Mouse (Mus musculus) lung, postnatal 14 days (tissue): ENCODE results near the gene Galnt7.

Experiments used
- DNase-seq: peaks from one replicate; pipeline ENCODE4 v3.0.0; 2021

Galnt7 gene

DNA sequence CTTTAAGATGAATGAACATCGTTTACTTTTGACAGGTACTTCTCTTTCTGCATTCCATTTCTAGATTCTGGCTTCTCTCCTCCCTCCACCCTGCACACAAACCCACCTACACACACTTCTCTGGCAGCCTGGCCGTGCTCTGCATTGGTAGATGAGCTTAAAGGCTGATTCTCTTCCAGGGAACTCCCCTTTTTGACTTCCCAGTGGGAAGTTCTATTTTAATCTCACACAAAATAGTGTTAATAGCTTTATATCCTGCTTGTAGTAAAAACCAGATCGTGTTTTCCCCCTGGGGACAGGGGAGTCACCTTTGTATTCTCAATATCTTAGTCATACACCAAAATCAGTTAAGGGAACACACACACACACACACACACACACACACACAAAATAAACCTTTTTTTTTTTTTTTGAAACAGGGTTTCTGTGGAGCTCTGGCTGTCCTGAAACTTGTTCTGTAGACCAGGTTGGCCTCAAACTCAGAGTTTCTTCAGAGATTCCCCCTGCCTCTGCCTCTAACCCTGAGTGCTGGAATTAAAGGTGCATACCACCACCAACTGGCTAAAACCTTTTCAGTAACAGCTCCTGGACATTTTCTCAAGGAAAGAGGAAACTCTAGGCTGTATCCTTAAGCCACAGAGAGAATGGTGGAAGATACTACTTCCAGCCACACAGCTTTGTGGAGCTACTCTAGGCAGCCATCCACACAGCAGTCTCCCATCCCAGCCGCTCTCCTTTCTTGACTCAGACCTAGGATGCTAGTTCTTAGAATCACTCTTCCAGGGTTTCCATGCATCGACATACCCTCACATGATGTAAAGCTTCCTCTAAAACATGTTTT lies 24.7 kb downstream of the Galnt7 start:
- DNase-seq, result no peak

DNA sequence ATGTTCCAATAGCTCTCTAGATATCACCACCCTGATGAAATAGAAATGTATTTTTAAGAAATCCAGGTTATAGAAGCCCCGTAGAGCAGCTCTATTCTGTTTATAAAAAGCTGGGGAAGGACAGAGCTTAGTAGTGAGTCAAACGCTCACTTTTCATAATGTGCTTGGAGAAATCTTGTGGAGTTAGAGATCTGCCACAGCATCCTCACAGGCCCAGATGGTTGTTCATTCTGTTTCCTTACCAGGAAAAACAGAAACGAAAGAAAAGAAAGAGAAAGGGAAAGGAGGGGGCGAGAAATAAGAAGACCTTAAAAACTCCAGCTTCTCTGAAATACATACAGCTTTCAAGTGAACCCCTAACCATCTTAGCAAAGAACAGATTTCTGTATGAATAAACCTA lies 28.9 kb downstream of the Galnt7 start:
- no peak for DNase-seq

- no peak for DNase-seq
These were observed 29.8 kb downstream of the Galnt7 start for GRCm38 (mm10) chr8:57623051-57623450.

DNA sequence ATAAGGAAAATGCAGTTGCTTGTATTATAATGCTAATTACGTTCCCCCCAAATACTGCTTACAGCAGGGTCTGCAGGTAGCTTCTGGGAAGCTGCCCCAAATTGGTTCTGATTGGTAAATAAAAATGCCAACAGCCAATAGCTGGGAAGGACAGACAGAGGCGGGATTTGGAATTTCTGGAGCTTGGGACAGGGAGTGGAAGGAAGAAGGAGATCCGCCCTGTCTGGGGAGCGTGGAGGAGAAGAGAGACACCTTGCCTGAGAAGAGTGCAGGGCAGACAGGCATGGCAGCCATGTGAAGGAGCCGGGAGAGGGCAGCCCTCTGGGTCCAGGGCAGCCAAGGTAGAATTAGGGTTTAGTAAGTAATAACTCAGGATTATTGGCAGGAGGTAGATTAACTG lies 35.9 kb downstream of the Galnt7 start:
- no peak for DNase-seq

DNA sequence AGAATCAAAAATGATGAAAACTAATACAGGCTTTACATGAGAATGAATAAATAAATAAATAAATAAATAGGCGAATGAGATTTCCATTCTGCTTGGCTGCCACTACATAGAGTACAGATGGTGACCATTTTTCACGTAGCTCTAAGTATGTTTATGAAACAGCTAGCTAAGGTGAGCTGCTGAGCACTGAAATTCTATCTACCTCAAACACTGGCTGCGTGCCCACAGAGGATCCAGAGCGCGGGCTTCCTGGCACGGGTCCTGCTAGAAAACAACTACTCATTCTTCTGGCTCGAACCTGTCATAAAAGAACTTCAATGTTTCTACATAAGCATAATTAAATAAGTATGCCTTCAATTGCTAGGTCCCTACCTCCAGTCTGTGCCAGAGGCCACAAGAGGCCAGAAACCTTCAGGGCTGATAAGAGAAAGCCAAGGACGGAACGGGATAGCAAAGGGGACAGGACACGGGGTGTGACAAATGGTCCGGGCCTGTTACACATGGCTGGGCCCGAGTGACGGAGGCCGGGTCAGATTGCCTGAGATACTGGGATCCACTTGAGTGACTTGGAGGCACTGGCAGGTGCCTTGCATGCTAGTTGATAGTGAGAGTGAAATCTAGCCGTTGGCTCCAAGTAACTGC lies 37.7 kb downstream of the Galnt7 start:
- DNase-seq, result peak; percentile 19

DNA sequence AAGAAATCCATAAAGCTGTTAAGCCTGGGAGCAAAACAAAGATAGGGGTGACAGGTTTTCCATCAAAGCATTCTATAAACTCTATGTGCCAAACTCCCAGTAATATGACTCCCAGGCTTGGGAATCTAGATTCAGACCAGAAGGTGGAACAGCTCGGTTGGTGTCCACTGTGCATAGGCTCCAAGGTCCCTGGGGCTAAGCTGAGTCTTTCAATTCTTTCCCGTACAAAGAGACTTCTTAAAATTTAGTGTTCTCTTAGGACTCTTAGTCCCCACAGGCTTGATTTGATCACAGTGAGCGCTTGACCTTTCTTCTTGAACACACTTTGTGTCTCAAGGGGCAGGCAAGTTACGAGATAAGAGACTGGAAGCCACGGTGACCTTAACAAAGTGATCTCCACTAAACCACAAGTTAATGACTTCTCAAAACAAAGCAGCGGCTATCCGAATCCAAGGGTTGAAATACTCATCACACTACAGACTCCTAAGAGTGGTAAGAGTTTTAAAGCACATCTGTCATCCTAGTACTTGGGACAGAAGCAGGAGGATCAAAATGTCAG lies 41.3 kb downstream of the Galnt7 start:
- no peak for DNase-seq

GRCm38 (mm10) chr8:57610706-57611418 lies 42.0 kb downstream of the Galnt7 start:
- peak; percentile 22 for DNase-seq

DNA sequence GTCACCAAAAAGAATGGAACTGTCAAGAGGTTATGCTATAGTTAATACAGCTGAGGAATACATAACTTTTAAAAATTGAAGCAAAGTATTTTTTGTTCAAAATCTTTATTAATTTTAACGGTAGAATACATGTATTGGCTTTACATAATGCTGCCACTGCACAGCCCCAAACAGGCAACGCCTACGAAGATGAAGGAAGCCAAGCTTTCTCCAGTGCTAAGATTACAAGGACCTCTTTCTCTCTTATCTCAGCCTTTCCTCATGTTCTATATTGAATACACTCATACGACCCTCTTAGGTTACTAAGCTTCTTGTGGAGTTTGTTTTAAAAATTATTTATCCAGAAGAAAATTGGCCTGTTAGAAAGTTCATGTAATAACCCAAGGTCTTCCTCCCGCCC lies 50.3 kb downstream of the Galnt7 start:
- DNase-seq, result no peak

DNA sequence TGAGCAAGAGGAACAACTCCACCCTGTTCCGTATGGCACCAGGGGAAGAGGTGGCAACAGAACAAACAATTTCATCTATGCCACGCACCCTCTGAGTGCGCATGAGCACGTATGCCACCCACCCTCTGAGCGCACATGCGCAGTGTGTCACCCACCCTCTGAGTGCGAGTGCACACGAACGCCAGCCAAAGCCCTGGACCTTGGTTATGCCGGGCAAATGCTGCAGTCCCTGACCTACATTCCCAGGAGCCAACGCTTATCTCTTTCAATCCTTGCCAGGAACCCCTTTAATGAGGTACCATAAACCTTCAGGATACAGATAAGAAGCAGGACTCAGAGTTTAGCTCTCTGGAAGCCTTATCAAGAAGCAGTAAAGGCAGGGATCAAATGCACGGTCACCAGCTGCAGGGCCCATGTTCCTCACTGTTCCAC lies 50.8 kb downstream of the Galnt7 start:
- peak; percentile 39 for DNase-seq

- DNase-seq, result no peak
These were observed 52.8 kb downstream of the Galnt7 start for GRCm38 (mm10) chr8:57599813-57600555.

DNA sequence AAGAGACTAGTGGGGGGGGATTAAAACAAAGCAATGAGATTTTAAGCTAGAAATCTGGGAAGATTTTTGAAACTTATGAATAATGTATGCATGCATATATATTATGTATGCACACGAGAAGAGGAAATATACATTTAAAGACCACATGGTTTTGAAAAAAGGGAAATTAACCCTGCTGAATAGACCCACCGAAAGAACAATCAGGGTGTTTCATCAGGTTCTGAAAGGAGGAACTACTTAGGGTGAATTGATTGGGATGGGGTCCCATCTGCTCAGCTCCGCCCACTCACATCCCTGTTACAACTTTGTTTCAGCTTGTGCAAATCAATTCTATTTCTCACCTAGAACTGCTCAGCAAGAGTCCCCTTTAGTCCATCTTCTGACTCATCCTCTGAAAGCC lies 57.0 kb downstream of the Galnt7 start:
- DNase-seq, result no peak

DNA sequence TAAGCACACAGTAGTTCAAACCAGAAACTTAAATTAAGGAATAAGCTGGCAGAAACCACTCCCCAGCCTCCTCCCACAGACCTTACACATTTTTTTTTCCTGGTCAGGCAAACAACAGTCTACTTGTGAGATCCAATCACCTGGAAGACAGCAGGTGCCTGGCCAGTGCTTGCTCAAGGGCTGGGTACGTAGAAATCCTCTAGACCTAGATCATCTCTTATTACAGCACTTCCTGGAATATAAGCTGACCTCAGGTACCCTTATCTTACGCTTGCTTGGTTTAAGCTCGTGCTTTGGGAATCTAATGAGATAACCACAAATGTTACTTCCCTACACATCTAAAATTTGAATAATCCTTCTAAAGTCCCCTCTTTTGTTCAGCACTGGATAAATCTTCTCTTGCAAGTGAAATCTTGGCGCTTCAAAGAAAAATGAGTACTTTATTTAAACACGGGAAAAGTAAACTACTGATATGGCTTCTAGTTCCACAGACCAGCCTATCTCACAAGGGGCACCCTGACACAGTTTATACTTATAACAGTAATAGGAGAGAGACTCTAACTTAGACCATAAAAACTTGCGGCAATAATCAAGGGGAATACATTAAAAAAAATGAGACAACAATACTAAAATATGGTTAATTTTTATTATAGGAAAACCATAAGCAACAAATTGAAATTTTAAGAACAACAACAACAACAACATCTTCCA lies 58.5 kb downstream of the Galnt7 start:
- no peak for DNase-seq

- DNase-seq, result no peak
These were observed 60.2 kb downstream of the Galnt7 start for GRCm38 (mm10) chr8:57592604-57593003.

- DNase-seq, result no peak
These were observed 61.2 kb downstream of the Galnt7 start for GRCm38 (mm10) chr8:57591681-57592080.

- no peak for DNase-seq
These were observed 62.8 kb downstream of the Galnt7 start for GRCm38 (mm10) chr8:57590015-57590414.

GRCm38 (mm10) chr8:57589176-57589575 lies 63.7 kb downstream of the Galnt7 start:
- no peak for DNase-seq

- DNase-seq, result no peak
These were observed 64.2 kb downstream of the Galnt7 start for GRCm38 (mm10) chr8:57588604-57589003.

DNA sequence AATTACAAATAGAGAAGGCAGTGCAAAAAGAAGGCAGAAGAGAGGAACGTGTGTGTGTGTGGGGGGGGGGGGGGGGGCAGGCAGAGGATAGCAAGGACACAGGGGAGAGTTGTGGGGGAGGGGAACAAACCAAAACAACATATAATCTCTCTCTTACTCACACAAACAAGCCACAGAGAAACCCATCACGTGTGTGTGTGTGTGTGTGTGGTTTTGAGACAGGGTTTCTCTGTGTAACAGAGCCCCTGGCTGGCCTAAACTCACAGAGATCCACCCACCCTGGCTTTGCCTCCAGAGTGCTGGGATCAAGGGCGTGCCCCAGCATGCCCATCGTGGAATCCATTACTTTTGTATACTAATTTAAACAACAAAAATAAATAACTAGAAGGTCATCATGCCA lies 66.2 kb downstream of the Galnt7 start:
- no peak for DNase-seq

- DNase-seq, result no peak
These were observed 67.0 kb downstream of the Galnt7 start for GRCm38 (mm10) chr8:57585831-57586230.

DNA sequence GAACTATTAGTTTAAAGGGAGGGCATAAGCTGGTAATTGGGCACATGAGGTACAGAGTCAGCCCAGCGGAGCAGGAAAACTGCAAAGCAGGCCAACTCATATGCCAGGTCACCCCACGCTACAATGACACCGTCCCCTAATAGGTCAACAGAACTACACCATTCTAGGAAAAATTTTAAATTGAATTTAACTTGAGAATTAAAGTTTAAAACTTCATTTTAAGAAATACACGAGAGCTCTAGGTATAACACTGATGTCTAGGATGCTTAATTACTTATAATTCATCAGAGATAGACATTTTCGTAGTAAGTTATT lies 67.7 kb downstream of the Galnt7 start:
- no peak for DNase-seq

DNA sequence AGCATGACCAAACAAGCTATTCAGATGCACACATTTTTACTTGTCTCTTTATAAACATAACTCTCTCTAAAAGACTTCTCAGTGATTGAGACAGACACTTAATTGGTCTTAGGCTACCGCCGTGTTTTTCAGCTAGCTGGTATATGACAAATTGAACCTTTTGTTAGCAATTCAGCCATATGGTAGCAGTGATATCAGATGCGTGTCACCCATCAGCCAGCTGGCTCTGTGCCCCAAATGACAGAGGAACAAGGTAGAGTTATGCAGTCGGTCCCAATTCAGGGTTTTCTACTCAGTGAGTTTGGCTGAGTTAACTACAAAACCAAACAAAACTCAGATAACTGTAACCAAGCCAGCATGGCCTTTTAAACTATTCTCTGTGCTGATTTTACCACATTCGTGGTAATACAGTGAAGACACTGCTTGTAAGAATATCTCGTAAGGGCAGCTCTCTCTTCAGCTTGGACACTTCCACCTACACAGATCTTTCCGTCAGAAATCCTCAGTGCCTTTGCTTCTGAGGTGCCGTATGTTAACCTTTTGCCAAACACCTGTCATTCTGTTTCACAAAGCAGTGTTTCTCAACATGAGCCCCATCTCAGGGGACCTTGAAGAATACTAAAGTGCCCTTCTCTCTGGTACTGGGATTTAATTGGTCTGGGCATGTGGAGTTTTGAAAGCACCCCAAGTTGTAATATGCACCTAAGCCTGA lies 68.3 kb downstream of the Galnt7 start:
- DNase-seq, result no peak

DNA sequence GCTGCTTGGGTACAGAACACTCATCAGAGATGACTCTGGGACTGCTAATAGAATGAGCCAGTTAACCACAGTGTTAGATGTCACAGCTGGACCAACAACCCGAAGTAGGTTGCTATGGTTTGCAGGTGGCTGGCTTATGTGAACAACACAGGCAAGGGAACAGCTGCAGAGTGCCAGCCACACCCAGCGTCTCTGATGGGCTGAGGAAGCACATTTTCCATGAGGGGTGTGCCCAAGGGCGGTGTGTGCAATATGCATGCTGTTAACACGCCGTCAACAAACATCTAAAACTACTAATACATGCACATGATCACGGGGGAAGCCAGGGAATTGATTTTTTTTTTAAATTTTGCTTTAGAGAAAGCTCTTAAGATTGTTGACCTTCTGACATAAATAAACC lies 73.0 kb downstream of the Galnt7 start:
- DNase-seq, result peak; percentile 15
